Mouse (Mus musculus) lung, embryonic 14.5 days (tissue): ENCODE measurements at regions not wholly inside any gene's neighbourhood (a gene's known extent, or its start where the extent isn't known, plus 50 kb on each side); places are given as distances from the start of the nearest gene placed in this dataset.

ENCODE experiments used
- ATAC-seq: fragments of 200-750 bp; cut with Nextera tagmentation; 2 replicates; pipeline ENCODE4 v1.8.0; 2017; ENCODE audit warnings: mild to moderate bottlenecking, moderate TSS enrichment, moderate library complexity; ENCODE audit not compliant: insufficient read depth
- DNase-seq: peaks from one replicate; pipeline ENCODE4 v3.0.0-alpha.2; 2015
- H3K27ac ChIP-seq: fragments of 300-500 bp; sonication (generic); 2 replicates; pipeline ENCODE4 v1.5.1; 2014; ENCODE audit warnings: low read depth, mild to moderate bottlenecking, moderate library complexity
- H3K27me3 ChIP-seq: fragments of 300-500 bp; sonication (generic); 2 replicates; pipeline ENCODE4 v1.6.1; 2014; ENCODE audit warnings: low read length, control low read depth; ENCODE audit not compliant: insufficient read depth
- H3K36me3 ChIP-seq: fragments of 300-500 bp; sonication (generic); 2 replicates; pipeline ENCODE4 v1.6.1; 2014; ENCODE audit warnings: control low read depth; ENCODE audit not compliant: insufficient read depth
- H3K4me1 ChIP-seq: fragments of 300-500 bp; sonication (generic); 2 replicates; pipeline ENCODE4 v1.6.1; 2014; ENCODE audit warnings: antibody characterized with exemption, control low read depth; ENCODE audit not compliant: insufficient read depth
- H3K4me2 ChIP-seq: fragments of 300-500 bp; sonication (generic); 2 replicates; pipeline ENCODE4 v1.6.1; 2014; ENCODE audit warnings: mild to moderate bottlenecking
- H3K4me3 ChIP-seq: fragments of 300-500 bp; sonication (generic); 2 replicates; pipeline ENCODE4 v1.5.1; 2014; ENCODE audit warnings: low read depth, low read length
- H3K9ac ChIP-seq: fragments of 300-500 bp; sonication (generic); 2 replicates; pipeline ENCODE4 v1.6.1; 2014
- H3K9me3 ChIP-seq: fragments of 300-500 bp; sonication (generic); 2 replicates; pipeline ENCODE4 v1.6.1; 2016; ENCODE audit warnings: low read depth, low read length, control low read depth
- CTCF ChIP-seq: IDR thresholded peaks from 2 replicates; pipeline ENCODE4 v1.5.1; 2016; ENCODE audit warnings: antibody characterized with exemption, low read depth
- WGBS: fragments of 180-500 bp; shearing (Covaris S2); extraction: QIAGEN DNeasy Blood & Tissue Kit; methylation state at CpG from one replicate; pipeline ENCODE4 v1.1.7; 2014; 5-methylcytosine and 5-hydroxymethylcytosine counted together

- no peak overlapping the region for H3K4me3 ChIP-seq
- no peaks in the 10 kb centered on the region for H3K4me1 ChIP-seq
- DNase-seq (no peak), ATAC-seq (no peak)
- no peak overlapping the region for H3K9ac ChIP-seq
- H3K27ac ChIP-seq = no peak overlapping the region
- WGBS = 86% methylated on average over 5 of the region's 5 CpGs
- H3K4me2 ChIP-seq = no peak overlapping the region
- H3K27me3 ChIP-seq = no peaks in the 10 kb centered on the region
- H3K9me3 ChIP-seq = no peaks in the 10 kb centered on the region
- no peaks in the 10 kb centered on the region for H3K36me3 ChIP-seq
- TF ChIP-seq CTCF = no peak
Observed at GRCm38 (mm10) chr8:26921531-26922177, 55.5 kb upstream of the Zfp703 start.

- no peak for TF ChIP-seq CTCF
- no peak for DNase-seq
- ATAC-seq = no peak
- Histone ChIP-seq H3K9ac (no peak overlapping the region), H3K27me3 (no peaks in the 10 kb centered on the region), H3K27ac (no peak overlapping the region), H3K4me1 (no peaks in the 10 kb centered on the region), H3K9me3 (no peaks in the 10 kb centered on the region), H3K36me3 (no peaks in the 10 kb centered on the region), H3K4me3 (no peak overlapping the region), H3K4me2 (no peak overlapping the region)
- 87% methylated on average over 5 of the region's 5 CpGs for WGBS
Observed at GRCm38 (mm10) chr8:26922178-26922540, 55.0 kb upstream of the Zfp703 start.

GRCm38 (mm10) chr8:26923166-26923565, 54.0 kb upstream of the Zfp703 start:
- Histone ChIP-seq H3K4me3 (no peak overlapping the region), H3K9ac (no peak overlapping the region), H3K4me1 (no peaks in the 10 kb centered on the region), H3K9me3 (no peaks in the 10 kb centered on the region), H3K27ac (no peak overlapping the region), H3K4me2 (no peak overlapping the region), H3K36me3 (no peaks in the 10 kb centered on the region), H3K27me3 (no peaks in the 10 kb centered on the region)
- TF ChIP-seq CTCF = no peak
- 35% methylated on average over 8 of the region's 8 CpGs for WGBS
- ATAC-seq (no peak), DNase-seq (no peak)
